Mouse (Mus musculus): ENCODE measurements at regions not wholly inside any gene's neighbourhood (a gene's known extent, or its start where the extent isn't known, plus 50 kb on each side); places are given as distances from the start of the nearest gene placed in this dataset.

GRCm38 (mm10) chr17:75703865-75704264 lies 152.1 kb upstream of the Fam98a start:
- TF ChIP-seq CHD2 (IDR thresholded peaks at IDR 0.05; ENCODE audit: low read depth, low read length) (no peak), MAFK (IDR thresholded peaks at IDR 0.05; ENCODE audit: insufficient read depth, low read depth, low read length) (no peak)
